Mouse (Mus musculus): Measurements from ENCODE around the gene Mib2.

Gene Mib2

GRCm38 (mm10) chr4:155624338-155625291, 44.4 kb downstream of the Mib2 start, which contains the start of gene Cdk11b:
TSS of gene Cdk11b (plus strand) at chr4:155624854.
- in situ Hi-C loops (cut with MboI, MseI): no loop called here

GRCm38 (mm10) chr4:155618321-155618720, 50.7 kb downstream of the Mib2 start:
- in situ Hi-C loops (cut with MboI, MseI): no loop called here

GRCm38 (mm10) chr4:155613264-155613663, 55.7 kb downstream of the Mib2 start:
- in situ Hi-C loops (cut with MboI, MseI): no loop called here

GRCm38 (mm10) chr4:155611860-155612259, 57.1 kb downstream of the Mib2 start:
- in situ Hi-C loops (cut with MboI, MseI): no loop called here

GRCm38 (mm10) chr4:155606825-155607224, 62.2 kb downstream of the Mib2 start:
- in situ Hi-C loops (cut with MboI, MseI): no loop called here

GRCm38 (mm10) chr4:155605132-155605531, 63.9 kb downstream of the Mib2 start:
- in situ Hi-C loops (cut with MboI, MseI): no loop called here
